Mouse (Mus musculus): ENCODE measurements around the gene Cyp2d11.
"Not testable (repeated sequence)": the region's sequence is repeated elsewhere in the genome, so short reads cannot be mapped to it uniquely, and the experiment has no call there.

The Cyp2d11 gene

DNA sequence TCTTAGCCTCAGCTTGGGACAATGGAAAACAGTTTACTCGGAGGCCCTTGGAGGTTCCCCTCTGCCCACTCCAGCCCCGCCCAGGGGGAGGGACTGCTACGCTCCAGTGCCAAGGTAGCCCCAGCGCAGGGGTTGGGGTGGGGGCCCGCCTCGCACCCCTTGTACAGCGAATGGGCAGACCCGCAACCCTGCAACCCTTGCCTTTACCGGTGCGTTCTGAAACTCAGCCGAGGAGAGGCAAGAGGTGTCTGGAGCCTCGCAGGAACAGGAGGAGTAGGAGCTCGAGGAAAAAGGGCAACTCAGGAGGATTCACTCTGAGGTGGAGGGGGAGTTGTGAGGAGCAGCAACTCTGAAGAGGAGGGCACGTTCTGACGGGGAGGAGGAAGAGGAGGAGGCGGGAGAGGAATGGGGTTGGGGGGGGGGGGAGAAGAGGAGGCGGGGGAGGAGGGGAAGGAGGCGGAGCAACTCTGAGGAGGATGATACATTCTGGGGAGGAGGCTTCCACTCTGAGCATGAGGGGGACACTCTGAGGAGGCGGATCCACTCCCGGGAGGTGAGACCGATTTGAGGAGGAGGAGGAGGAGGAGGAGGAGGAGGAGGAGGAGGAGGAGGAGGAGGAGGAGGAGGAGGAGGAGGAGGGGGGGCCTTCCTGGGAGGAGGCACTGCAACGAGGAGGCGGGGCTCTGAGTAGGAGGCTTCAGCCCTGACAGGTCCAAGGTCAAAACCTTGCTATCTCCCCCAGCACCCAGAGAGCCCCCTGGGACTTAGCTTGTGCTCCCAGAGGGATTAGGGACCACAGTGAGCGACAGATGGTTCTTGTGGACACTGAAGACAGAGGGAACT, 13.7 kb downstream of the Cyp2d11 start, which contains the start of gene Cyp2d22:
Gene Cyp2d22 (minus strand): TSS at position 390 of the 843 bp plus-strand sequence.
- DNase-seq (ENCODE audit: low read depth, low spot score): peak; percentile 48

DNA sequence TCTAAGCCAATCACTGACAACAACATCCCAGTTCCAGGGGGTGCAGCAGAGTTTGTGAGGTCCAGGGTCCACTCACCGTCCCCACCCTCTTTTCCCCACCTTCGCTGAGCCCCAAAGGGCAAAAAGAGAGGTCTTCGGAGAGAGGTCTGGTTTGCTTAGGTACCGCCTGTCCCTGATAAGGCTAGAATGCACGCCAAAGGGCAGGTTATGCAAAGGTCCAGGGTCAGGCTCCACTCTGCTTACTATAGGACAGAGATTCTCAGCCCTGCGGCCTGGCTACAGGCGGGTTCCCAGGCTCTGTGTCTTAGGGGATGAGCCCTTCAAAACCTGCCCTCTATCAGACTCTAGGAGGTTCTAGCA, 14.3 kb downstream of the Cyp2d11 start:
- DNase-seq (ENCODE audit: low read depth, low spot score): no peak

DNA sequence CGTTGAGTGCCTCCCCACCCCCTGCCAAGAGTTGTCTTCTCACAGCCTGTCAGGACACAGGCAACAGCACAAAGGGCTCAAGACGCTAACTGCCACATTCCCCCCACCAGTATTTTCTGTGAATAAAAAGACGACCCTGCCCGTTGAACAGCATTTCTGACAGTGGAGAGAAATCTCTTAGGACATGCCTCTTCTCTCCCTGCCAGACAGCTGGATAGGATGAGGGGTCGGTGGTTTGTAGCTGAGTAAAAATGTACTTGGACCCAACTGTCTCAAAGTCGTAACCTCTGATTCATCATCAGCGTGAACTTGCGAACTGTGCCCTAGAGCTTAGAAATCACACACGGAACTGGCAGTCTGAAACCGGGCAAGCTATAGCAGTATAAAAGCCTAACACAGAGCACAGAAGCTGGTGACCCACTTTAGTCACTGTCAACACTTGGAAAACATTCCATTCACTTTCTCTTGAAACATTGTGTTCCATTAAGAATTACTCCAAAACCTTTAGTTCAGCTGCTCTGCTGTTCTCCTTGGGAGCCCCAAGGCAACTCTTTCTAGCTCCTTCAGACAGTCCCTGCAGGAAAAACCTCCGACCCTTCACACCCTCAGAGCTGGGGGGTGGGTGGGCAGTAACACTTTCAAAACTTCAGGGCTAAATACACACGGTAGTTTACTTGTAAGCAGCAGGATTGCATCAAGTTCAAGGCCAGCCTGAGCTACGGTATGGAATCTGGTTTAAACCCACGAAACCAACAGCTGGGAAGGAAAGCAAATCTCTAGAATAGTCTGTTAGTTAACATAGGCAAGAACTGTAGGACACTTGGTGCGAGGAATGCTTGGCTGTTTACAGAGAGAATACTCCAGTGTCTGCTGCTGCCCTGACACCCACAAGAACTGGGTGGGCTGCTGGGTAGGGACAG, 15.3 kb downstream of the Cyp2d11 start:
- no peak for DNase-seq (ENCODE audit: low read depth, low spot score)

DNA sequence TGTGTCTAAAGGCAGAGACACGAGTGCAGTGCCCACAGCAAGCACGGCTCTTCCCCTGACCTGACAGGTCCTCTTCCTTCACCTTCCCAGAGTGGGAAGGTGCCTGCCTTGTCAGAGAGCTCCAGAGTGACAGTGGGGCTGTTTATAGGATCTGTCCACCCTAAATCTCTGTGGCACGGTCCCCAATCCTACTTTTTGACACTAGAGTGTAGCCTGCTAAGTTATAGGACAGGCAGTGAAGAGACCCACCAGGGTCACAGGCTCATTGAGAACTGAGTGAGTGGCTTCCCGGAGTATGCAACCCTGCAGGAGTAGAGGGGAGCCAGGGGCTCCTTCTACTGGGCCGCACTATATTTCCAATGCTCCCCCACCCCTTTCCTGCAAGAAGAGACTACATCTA, 16.1 kb downstream of the Cyp2d11 start:
- no peak for DNase-seq (ENCODE audit: low read depth, low spot score)

DNA sequence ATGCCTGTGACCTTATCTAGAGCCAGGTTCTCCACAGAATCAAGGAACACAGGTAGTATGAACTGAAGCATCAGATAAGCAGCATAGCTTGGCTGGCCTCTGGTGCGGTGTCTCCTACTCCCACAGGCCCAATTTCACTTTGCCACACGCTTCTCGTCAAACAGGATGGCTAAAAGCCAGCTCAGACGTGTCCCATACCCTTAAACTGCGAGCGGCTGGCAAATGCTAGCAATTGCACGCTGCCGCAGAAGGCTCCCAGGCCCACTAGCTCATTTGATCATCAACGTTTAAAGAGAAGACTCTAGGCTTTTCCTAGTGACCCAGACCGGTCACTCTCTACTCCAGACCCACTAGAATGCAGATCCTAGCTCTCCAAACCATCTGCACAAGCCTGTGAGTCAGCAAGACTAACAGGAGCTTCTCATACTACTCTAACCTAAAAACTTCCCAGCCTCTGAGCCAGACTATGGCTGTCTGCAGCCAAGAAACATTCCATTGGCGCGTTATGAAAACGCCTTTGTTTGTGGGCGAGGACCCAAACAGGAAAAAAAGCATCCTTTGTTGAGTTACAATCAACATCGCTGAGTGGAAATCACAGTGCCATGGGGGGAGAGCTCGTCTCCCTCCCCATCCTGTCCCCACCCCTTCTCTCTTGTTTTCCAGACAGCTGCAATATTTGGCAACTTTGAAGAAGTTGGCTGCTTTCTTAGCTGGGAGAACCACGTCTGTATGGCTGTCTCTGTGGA, 17.3 kb downstream of the Cyp2d11 start:
- no peak for DNase-seq (ENCODE audit: low read depth, low spot score)

DNA sequence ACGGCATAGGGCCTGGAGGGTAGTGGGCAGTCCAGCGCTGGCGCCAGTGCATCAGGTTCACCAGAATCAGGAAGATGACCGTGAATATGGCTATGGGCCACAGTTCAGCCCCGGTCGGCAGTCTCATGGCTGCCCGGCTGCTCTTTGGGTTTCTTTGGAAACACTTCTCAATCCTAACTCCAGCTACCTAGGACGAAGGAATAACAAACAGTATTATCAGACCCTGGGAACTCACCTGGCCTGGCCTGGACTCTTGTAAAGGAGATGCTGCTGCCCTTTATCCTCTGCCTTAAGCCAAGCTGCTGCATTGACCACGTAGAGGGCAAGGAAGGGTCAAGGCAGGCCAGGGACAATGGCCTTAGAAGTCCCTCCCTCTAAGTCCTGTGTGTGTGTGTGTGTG, 18.0 kb downstream of the Cyp2d11 start:
- no peak for DNase-seq (ENCODE audit: low read depth, low spot score)

DNA sequence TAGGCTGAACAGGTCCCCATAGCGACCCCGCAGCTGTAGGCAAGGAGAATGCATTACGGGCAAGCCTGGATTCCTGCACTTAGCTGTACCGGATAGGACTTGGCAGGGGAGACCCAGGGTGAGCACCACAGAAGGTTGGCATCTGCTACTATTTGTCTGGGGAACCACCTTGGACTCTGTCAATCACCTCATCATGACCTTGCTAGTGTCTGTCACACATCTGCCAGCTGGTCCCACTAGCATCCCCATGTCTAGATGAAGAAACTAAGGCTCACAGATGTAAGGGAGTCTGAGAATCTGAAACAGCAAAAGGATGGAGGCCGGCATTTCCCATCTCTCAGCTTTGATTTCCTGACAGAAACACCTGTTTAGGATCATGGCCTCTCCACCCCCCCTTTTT, 19.4 kb downstream of the Cyp2d11 start:
- DNase-seq (ENCODE audit: low read depth, low spot score): no peak

DNA sequence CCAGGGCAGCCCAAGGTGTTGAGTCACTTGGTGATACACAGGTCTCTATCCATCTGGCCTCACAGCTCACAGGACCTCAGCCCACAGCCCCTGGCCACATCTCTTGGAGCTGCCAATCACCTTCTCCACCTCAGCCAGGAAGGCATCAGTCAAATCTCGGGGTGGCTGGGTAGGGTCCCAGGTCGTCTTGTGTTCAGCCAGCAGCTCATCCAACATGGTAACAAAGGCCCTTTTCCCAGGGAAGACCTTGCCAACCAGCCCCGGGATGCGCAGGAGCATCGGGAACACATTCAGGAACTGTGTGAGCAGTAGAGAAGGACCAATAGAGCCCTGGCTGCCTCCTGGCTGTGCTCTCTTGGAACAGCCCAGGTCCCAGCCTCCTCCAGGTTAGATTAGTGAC, 20.8 kb downstream of the Cyp2d11 start:
- no peak for DNase-seq (ENCODE audit: low read depth, low spot score)

DNA sequence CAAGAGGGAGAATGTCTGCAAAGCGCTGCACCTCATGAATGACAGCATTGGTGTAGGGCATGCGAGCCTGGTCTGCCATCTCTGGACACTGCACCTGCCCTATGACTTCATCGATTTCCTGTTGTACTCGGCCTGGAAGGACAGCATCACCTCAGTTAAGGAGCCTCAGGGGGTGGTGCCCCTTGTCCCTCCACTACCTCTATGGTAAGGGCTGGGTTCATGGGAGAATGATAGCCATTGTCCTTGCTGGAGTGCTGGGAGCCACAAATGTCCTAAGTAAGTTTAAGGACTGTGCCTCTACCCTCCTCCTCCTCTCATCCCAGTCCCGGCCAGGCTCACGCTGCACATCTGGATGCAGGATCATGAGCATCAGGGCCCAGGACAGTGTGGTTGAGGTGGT, 21.4 kb downstream of the Cyp2d11 start:
- no peak for DNase-seq (ENCODE audit: low read depth, low spot score)

DNA sequence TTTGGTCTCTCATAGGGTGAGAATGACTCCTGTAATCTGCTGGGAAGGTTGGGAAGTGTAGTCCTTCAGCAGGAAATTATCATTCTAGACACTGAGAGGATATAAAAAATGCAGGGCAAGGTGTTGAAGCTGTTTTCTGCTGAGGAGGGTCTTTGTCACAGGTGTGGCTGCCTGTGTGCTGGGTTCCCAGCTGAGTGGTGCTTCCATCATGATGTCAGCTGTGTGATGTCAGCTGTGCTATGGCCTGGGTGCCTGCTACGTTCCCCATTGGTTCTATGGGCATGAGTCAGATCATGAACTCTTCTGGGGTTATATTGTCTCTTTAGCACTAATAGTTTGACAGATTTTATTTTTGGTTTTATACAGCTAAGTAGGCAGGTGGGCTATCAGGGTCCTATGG, 25.0 kb downstream of the Cyp2d11 start:
- no peak for DNase-seq (ENCODE audit: low read depth, low spot score)

DNA sequence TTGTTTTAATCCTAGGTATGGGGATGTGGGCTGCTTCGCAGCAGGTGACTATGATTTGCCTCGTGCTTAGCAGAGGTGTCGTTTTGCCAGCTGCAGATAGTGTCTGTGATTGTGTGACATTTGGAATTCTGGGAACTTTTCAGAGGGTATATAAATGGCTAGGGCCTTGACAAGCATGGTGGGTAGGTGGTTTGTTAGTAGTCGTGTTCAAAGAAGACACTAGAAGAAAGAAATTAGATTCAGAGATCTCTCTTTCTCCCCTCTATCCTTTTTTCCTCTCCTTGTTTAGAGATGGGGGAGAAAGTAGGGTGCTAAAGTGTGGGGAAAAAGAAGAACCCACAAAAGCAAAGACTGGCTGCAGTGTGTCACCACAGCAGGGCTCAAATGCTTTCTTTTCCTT, 25.7 kb downstream of the Cyp2d11 start:
- no peak for DNase-seq (ENCODE audit: low read depth, low spot score)

DNA sequence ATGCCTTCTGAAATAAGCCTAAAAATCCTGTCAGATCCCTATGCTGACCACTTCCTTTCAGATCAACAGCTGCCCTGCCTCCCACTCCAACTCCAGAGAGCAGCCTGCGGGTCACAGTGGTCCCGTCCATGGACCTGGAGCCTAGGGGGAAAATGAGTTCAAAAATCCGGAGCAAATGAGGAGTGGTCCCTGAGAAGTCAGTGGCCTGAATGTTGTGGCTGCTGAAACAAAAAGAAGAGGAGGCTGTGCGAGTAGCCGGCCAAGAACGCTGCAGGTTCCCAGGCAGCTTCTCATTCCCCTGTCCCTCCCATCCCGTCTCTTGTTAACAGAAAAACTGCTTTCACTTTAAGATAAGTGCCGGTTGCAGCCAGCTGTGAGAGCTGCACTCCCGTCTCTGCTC, 29.3 kb downstream of the Cyp2d11 start:
- DNase-seq (ENCODE audit: low read depth, low spot score): not testable (repeated sequence)

DNA sequence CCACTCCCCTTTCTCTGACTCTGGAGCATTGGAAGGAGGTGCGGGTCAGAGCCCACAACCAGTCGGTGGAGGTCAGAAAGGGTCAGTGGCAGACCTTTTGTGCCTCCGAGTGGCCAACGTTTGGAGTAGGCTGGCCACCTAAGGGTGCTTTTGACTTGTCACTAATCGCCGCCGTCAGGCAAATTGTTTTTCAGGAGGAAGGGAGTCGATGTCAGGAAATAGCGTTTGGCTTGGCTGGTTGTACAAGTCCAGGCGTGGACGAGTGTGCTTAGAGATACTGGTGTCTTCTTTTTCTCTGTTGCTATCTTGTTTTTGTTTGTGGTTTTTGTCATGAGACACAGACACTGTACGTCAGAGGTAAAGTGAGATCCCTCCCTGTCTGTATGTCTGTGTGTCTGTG, 30.0 kb downstream of the Cyp2d11 start:
- not testable (repeated sequence) for DNase-seq (ENCODE audit: low read depth, low spot score)

DNA sequence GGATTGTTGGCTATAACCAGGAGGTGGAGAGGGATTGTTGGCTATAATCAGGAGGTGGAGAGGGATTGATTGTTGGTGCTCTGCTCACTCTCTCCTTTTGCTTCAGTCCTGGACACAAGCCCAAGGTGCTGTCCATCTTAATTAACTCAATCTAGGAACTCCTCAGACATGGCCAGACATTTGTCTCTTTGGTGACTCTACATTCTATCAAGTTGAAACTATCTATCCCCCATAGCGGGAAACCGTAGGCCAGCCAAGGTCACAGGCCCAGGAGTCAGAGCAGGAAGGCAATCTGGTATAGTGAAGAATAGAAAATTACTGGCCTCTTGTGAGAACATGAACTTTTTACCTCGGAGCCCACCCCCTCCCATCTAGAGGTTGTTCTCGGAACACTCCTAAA, 31.6 kb downstream of the Cyp2d11 start:
- DNase-seq (ENCODE audit: low read depth, low spot score): no peak

DNA sequence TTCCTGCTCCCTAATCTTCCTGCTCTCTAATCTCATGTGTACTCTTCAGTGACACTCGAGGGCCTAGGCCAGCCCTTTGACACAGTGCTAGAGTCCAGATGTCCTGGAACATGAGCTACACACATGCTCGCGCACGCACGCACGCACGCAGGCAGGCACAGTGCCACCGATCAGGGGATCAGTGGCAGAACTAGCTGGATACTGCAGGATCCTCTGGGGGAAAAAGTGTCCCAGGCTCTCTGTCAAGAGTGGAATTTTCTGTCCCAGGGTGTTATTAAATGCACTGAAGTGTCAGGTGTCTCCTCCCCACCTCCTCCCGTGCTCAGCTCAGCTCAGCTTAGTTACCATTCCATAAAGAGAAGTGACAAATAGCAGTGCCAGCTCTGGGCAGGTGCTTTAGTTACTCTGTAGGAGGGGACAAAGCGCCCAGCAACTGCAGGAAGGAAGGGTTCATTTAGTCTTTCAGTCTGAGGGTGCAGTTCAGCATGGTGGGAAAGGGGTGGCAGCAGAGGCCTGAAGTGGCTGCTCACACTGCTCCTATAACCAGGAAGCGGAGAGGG, 32.3 kb downstream of the Cyp2d11 start:
- DNase-seq (ENCODE audit: low read depth, low spot score): peak; percentile 74

DNA sequence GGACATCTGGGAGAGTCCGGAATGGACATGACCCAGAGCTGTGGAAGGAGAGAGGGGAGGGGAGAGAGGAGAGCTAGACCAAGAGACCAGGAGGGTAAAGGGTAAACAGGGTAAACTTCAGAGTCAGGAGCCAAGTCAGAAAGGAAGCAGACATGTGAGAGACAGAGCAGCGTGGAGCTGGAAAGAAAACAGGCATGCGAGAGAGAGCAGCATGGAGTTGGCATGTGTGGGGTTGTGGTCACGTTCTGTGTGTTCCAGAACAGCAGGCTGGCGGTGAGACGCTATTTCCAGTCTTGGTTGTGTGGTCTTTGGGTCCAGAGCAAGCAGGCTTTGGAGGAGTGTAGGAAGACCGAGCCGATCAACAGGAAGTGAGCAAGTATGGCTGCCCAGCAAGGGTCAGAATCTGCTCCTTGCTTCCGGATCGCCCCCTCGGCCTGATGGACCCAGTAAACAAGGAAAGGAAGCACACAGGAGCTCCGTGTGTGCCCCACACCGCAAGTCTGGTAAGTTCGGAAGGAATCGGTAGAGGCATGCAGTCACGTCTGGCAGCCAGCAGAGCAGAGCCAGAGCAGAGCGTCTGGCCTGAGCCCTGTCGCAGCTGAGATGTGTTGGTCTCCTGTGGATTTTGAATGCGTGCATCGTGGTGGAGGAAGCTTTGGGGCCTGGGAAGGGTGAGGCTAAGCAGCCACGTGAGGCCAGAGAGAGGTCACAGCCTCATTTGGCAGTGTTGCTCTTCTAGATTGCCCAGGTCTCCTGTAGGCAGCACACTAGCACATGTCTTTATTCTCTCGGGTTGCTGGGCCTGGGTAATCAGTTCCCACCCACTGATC, 35.2 kb downstream of the Cyp2d11 start:
- no peak for DNase-seq (ENCODE audit: low read depth, low spot score)

DNA sequence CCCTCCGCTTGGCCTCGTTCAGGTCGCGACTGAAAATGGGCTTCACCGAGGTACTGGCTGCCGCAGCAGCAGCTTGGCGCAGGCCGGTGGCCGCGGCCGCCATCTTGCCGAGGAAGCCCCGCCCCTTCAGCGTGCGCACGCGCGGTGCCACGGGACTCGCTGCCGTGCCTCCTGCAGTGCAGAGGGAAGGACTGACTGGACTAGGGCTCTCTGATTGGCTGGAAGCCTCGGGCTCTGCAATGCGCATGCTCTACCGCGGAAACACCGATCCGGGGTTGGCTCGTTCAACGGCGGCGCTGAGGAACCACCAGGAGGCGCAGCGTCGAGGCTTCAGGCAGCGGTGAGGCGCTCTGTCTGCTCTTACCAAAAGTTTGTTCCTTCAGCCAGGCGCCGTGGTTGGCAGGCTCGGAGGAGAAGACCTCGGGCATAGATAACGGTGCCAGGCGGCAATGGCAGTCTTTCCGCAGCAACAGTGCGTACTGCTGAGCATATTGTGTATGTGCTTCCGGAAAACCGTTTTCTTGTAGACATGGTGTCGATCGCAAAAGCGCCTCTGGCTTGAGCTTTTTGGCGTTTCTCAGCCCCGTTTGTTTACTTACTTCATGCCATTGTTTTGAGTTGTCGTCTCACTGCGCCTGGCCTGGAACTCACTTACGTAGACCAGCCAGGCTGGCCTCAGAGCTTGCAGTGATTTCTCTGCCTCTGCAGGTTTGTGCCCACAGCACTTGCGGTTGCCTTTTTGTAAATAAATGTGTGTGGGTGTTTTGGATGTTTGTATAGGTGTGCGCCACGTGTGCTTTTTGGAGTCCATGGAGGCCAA, 39.5 kb downstream of the Cyp2d11 start, which contains the start of gene Ndufa6:
Gene Ndufa6 (minus strand): TSS at position 197 of the 820 bp plus-strand sequence.
- peak; percentile 98 for DNase-seq (ENCODE audit: low read depth, low spot score)

DNA sequence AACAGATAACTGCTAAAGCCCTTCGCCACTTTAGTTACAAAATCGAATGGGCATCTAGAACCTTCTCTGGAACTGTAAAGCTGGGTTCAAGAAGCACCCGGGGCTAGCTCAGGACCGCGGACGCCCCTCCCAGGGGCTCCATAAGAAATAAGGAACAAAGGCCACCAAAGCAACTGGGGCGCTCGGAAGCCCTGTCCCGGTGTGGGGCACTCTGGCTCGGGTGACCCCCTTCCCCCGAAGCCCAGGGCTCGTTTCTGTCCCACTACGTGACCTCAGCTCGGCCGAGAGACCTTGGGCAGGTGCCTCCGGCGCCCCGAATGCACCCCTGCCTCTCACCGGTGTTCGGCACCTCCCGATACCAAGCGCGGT, 40.1 kb downstream of the Cyp2d11 start:
- DNase-seq (ENCODE audit: low read depth, low spot score): no peak

DNA sequence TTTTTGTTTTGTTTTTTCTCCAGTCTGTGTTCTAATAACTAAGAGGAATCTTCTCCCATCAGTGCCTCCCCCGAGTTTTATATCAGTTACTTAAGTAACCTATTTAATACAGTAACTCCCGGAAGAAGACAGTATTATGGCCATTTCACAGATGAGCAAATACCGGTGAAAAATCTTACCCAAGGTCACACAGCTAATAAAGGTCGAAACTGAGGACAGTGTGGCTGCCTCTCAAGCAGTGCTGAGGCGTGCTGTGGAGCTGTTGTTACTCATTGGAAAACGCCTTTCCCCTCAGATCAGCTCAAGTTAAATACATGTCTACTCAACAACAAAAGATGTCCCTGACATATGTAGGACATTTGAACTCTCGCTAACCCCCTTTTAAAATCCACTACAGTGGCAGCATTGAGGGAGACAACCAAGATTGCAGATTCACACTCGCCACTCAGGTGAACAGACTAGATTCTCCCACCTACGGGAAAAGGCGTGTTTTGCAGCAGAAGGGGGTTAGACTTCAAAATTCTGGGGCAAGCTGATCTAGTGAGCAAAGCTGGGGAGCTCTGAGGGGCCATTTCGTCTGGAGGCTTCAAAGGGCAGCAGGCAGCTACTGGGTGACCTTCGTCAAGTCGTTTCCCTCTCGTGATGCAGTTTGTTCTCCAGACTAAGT, 40.6 kb downstream of the Cyp2d11 start:
- DNase-seq (ENCODE audit: low read depth, low spot score): peak; percentile 69

All from R1 (cell line).